Mouse (Mus musculus): ENCODE measurements at regions not wholly inside any gene's neighbourhood (a gene's known extent, or its start where the extent isn't known, plus 50 kb on each side); places are given as distances from the start of the nearest gene placed in this dataset.

GRCm38 (mm10) chrX:167152611-167153010 lies 56.5 kb downstream of the Tmsb4x start:
- TF ChIP-seq POLR2A (IDR thresholded peaks at IDR 0.05; ENCODE audit: borderline replicate concordance, control insufficient read depth, low read depth, low read length) (no peak), CTCF (IDR thresholded peaks at IDR 0.05; ENCODE audit: control insufficient read depth, insufficient read depth, low read length) (no peak)
